Mouse (Mus musculus) embryonic fibroblast, embryonic 13.5 days (primary cell): ENCODE data around the gene Ctnnbl1. TPM values are rescaled to one million over a fixed set of nuclear protein-coding genes. Genes with fewer than 3 reads are reported as not detected.

Experiments
- H3K27ac ChIP-seq: 2 replicates; pipeline ENCODE4 v1.5.1; 2012; ENCODE audit warnings: low read length, control low read depth, inconsistent platforms; ENCODE audit not compliant: insufficient read depth
- H3K4me1 ChIP-seq: 2 replicates; pipeline ENCODE4 v1.6.1; 2011; ENCODE audit warnings: low read length; ENCODE audit not compliant: control insufficient read depth, insufficient read depth
- H3K4me3 ChIP-seq: 2 replicates; pipeline ENCODE4 v1.5.1; 2011; ENCODE audit warnings: mild to moderate bottlenecking, control low read depth, low read length; ENCODE audit not compliant: insufficient read depth
- CTCF ChIP-seq: IDR thresholded peaks from 2 replicates; pipeline ENCODE4 v1.5.1; 2011; ENCODE audit warnings: mild to moderate bottlenecking, control low read depth, low read length, moderate library complexity, borderline replicate concordance; ENCODE audit not compliant: insufficient read depth
- POLR2A ChIP-seq: IDR thresholded peaks from 2 replicates; pipeline ENCODE4 v1.6.1; 2011; ENCODE audit warnings: low read depth, mild to moderate bottlenecking, control low read depth, low read length, moderate library complexity
- polyA plus RNA-seq: library from polyadenylated mRNA; stranded (reverse); fragments of >200 nt; gene quantifications from 2 replicates; pipeline ENCODE4 v1.2.4, GENCODE M21; 2011; ENCODE audit warnings: low read depth; ENCODE audit not compliant: missing spikeins, insufficient read length

The Ctnnbl1 gene
- polyA plus RNA-seq, 1 experiment, result 17.5 TPM

- TF ChIP-seq CTCF (no peak), POLR2A (no peak)
- Histone ChIP-seq H3K4me3 (no peak overlapping the region), H3K4me1 (no peaks in the 10 kb centered on the region), H3K27ac (no peak overlapping the region)
Measured at GRCm38 (mm10) chr2:157801505-157802357, 64.5 kb downstream of the Ctnnbl1 start.

- no peak for TF ChIP-seq POLR2A
- no peak for TF ChIP-seq CTCF
- Histone ChIP-seq H3K27ac (no peak overlapping the region), H3K4me1 (no peaks in the 10 kb centered on the region), H3K4me3 (no peak overlapping the region)
Measured at GRCm38 (mm10) chr2:157802666-157803065, 65.5 kb downstream of the Ctnnbl1 start.

- TF ChIP-seq POLR2A (no peak), CTCF (no peak)
- Histone ChIP-seq H3K27ac (no peak overlapping the region), H3K4me1 (no peaks in the 10 kb centered on the region), H3K4me3 (no peak overlapping the region)
Measured at GRCm38 (mm10) chr2:157804388-157804787, 67.2 kb downstream of the Ctnnbl1 start.

DNA sequence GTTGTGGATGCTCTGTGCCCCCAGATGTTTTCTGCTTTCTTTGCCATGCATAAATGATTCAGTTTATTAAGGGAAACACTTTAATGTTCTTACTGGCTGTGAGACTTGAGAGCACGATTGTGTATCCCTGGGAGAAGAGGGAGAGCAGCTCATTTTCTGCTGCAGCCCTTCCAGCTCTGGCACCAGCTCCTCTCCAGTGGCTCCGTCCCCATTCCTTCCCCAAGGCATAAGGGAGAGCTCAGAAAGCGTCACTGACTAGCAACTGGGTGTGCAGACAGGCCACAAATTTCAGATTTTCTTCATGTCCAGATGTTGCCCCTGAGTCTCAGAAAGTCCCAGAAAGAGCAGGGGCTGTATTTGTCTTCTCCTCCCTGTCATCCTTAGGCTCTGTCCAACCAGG is 67.9 kb downstream of the Ctnnbl1 start:
- TF ChIP-seq POLR2A, result no peak
- no peak for TF ChIP-seq CTCF
- H3K4me1 ChIP-seq, result no peaks in the 10 kb centered on the region
- H3K4me3 ChIP-seq, result no peak overlapping the region
- H3K27ac ChIP-seq, result no peak overlapping the region

DNA sequence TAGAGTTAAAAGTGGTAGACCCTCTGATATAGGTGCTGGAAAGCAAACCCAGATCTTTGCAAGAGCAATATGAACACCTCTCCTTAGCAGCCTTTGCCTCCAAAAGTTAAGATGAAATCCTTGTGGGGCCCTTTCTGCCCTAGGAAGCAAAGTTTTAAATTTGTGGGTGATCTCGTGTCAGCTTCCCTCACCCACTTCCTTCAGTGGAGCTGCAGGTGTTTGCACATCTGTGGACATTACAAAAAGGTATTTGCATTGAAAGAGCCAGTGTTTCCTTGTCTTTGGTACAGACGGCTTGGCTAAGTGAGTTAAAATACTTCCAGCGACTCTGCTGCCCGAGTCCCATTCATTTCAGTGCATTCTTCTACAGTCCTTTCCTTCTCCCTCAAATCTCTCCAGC is 69.9 kb downstream of the Ctnnbl1 start:
- Histone ChIP-seq H3K27ac (no peak overlapping the region), H3K4me1 (no peaks in the 10 kb centered on the region), H3K4me3 (no peak overlapping the region)
- TF ChIP-seq CTCF, result no peak
- no peak for TF ChIP-seq POLR2A

GRCm38 (mm10) chr2:157807621-157808367 is 70.6 kb downstream of the Ctnnbl1 start:
- TF ChIP-seq POLR2A, result no peak
- no peak for TF ChIP-seq CTCF
- H3K4me3 ChIP-seq, result no peak overlapping the region
- H3K4me1 ChIP-seq, result no peaks in the 10 kb centered on the region
- H3K27ac ChIP-seq, result no peak overlapping the region

GRCm38 (mm10) chr2:157808368-157808923 is 71.2 kb downstream of the Ctnnbl1 start:
- no peak overlapping the region for H3K27ac ChIP-seq
- H3K4me3 ChIP-seq, result no peak overlapping the region
- H3K4me1 ChIP-seq, result no peaks in the 10 kb centered on the region
- no peak for TF ChIP-seq CTCF

DNA sequence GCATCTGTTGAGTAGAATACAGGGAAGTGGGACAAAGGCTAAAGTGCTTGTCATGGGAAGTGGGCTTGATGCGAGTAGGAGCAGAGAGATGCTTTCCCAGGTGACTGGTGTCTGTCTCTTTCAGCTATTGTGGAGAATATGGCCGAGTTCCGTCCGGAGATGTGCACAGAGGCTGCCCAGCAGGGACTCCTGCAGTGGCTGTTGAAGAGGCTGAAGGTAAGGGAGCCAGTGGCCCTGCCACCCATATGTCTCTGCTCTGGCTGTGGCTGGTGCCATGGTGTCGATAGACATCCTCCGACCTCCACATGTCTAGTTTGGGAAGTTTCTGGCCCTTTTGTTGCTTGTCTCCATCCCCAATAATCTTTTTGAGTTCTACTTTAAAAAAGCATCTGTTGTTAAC is 72.1 kb downstream of the Ctnnbl1 start:
- TF ChIP-seq CTCF (no peak), POLR2A (no peak)
- Histone ChIP-seq H3K27ac (no peak overlapping the region), H3K4me3 (no peak overlapping the region), H3K4me1 (no peaks in the 10 kb centered on the region)

- no peak overlapping the region for H3K27ac ChIP-seq
- no peak for TF ChIP-seq POLR2A
- no peaks in the 10 kb centered on the region for H3K4me1 ChIP-seq
- H3K4me3 ChIP-seq, result no peak overlapping the region
Measured at GRCm38 (mm10) chr2:157810749-157811148, 73.5 kb downstream of the Ctnnbl1 start.

DNA sequence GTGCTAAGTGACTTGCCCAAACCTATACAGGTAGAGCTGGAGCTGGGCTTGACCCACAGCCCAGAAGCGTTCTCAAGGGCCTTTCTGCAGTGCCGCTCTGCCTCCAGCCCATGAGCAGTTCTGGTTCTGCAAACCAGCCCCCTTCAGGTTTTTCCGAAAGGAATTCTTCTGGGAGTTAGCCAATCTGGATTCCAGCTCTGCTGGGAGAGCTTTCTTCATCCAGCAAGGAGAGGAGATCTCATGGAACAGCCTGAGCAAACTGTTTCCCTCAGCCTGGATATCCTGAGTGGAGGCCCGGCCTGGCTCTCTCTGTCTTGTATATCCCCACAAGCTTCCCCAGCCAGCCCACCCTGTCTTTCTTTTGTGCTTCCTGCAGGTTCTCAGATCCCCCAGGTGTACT is 75.9 kb downstream of the Ctnnbl1 start:
- TF ChIP-seq CTCF, result no peak
- TF ChIP-seq POLR2A, result no peak
- Histone ChIP-seq H3K4me1 (no peaks in the 10 kb centered on the region), H3K4me3 (no peak overlapping the region), H3K27ac (no peak overlapping the region)
